Mouse (Mus musculus) MEL (cell line): ENCODE measurements around the gene Atpaf1. TPM values are rescaled to one million over a fixed set of nuclear protein-coding genes. Genes with fewer than 3 reads are reported as not detected.
A peak's percentile ranks its signal among the peaks of the same experiment; 100 is the strongest.

Source experiments
- DNase-seq: peaks from one replicate; pipeline ENCODE4 v3.0.0; 2011; ENCODE audit warnings: low read depth, low spot score
- H3K27ac ChIP-seq: 2 replicates; pipeline ENCODE4 v1.5.1; 2012; ENCODE audit warnings: low read depth, mild to moderate bottlenecking, control low read depth, low read length, moderate library complexity; ENCODE audit not compliant: control insufficient read depth
- H3K27me3 ChIP-seq, 2 experiments: fragments of 150-350 bp in 1 of 2; sonication (generic) in 1 of 2; 2 replicates each; pipeline ENCODE4 v1.6.1; 2012; ENCODE audit warnings: low read length in 2 of 2, mild to moderate bottlenecking in 2 of 2, improper control_type of control experiment in 1 of 2, moderate library complexity in 1 of 2; ENCODE audit not compliant: insufficient read depth in 2 of 2, control insufficient read depth in 1 of 2
- H3K36me3 ChIP-seq, 2 experiments: 2 replicates each; pipeline ENCODE4 v1.6.1; 2012 to 2014; ENCODE audit warnings: low read length in 2 of 2, improper control_type of control experiment in 1 of 2, inconsistent platforms in 1 of 2, mild to moderate bottlenecking in 1 of 2; ENCODE audit not compliant: insufficient read depth in 2 of 2, control insufficient read depth in 1 of 2
- H3K4me1 ChIP-seq, 2 experiments: fragments of 150-350 bp in 1 of 2; sonication (generic) in 1 of 2; 2 replicates each; pipeline ENCODE4 v1.6.1; 2012; ENCODE audit warnings: low read length in 2 of 2, improper control_type of control experiment in 1 of 2, mild to moderate bottlenecking in 1 of 2; ENCODE audit not compliant: insufficient read depth in 2 of 2, control insufficient read depth in 1 of 2
- H3K4me3 ChIP-seq, 2 experiments: fragments of 150-350 bp in 1 of 2; sonication (generic) in 1 of 2; 2 replicates each; pipeline ENCODE4 v1.5.1; 2012; ENCODE audit warnings: low read depth in 2 of 2, low read length in 2 of 2, mild to moderate bottlenecking in 2 of 2, moderate library complexity in 2 of 2, control low read depth in 1 of 2, improper control_type of control experiment in 1 of 2; ENCODE audit not compliant: control insufficient read depth in 1 of 2, insufficient read depth in 1 of 2
- H3K79me2 ChIP-seq: 2 replicates; pipeline ENCODE4 v1.6.1; 2012; ENCODE audit warnings: mild to moderate bottlenecking, low read length, moderate library complexity; ENCODE audit not compliant: control insufficient read depth, poor library complexity, insufficient read depth
- H3K9ac ChIP-seq: 2 replicates; pipeline ENCODE4 v1.6.1; 2012; ENCODE audit warnings: low read depth, mild to moderate bottlenecking, control low read depth, low read length, moderate library complexity; ENCODE audit not compliant: control insufficient read depth, poor library complexity, severe bottlenecking
- H3K9me3 ChIP-seq: fragments of 150-350 bp; sonication (generic); replicated peaks from 2 replicates; pipeline ENCODE4 v1.6.1; 2012; ENCODE audit warnings: mild to moderate bottlenecking, low read length, improper control_type of control experiment, moderate library complexity; ENCODE audit not compliant: insufficient read depth
- BHLHE40 ChIP-seq: IDR thresholded peaks from 2 replicates; pipeline ENCODE4 v1.6.1; 2012; ENCODE audit warnings: low read depth, mild to moderate bottlenecking, inconsistent platforms, low read length, improper control_type of control experiment, borderline replicate concordance
- CHD1 ChIP-seq: IDR thresholded peaks from 2 replicates; pipeline ENCODE4 v1.6.1; 2012; ENCODE audit warnings: low read depth, mild to moderate bottlenecking, inconsistent platforms, low read length, improper control_type of control experiment
- CHD2 ChIP-seq: IDR thresholded peaks from 2 replicates; pipeline ENCODE4 v1.6.1; 2011; ENCODE audit warnings: low read length, improper control_type of control experiment
- CTCF ChIP-seq, 3 experiments: IDR thresholded peaks in 2 of 3; conservative IDR thresholded peaks in 1 of 3; 2 replicates each; pipeline ENCODE4 v1.5.1; 2011 to 2012; ENCODE audit warnings: low read length in 3 of 3, low read depth in 2 of 3, mild to moderate bottlenecking in 2 of 3, improper control_type of control experiment in 1 of 3, inconsistent platforms in 1 of 3, mixed read lengths in 1 of 3, moderate library complexity in 1 of 3; ENCODE audit not compliant: control insufficient read depth in 1 of 3, insufficient read depth in 1 of 3, poor library complexity in 1 of 3, severe bottlenecking in 1 of 3
- E2F4 ChIP-seq: IDR thresholded peaks from 2 replicates; pipeline ENCODE4 v1.6.1; 2011; ENCODE audit warnings: low read depth, low read length, improper control_type of control experiment, borderline replicate concordance
- ELF1 ChIP-seq: IDR thresholded peaks from 2 replicates; pipeline ENCODE4 v1.6.1; 2014; ENCODE audit warnings: low read depth, mild to moderate bottlenecking, inconsistent platforms, low read length, improper control_type of control experiment, moderate library complexity
- EP300 ChIP-seq, 2 experiments: IDR thresholded peaks; 2 replicates each; pipeline ENCODE4 v1.6.1; 2011; ENCODE audit warnings: improper control_type of control experiment in 2 of 2, low read length in 2 of 2, low read depth in 1 of 2, mild to moderate bottlenecking in 1 of 2
- ETS1 ChIP-seq: IDR thresholded peaks from 2 replicates; pipeline ENCODE4 v1.6.1; 2012; ENCODE audit warnings: low read depth, mild to moderate bottlenecking, inconsistent platforms, low read length, improper control_type of control experiment, moderate library complexity
- JUND ChIP-seq: IDR thresholded peaks from 2 replicates; pipeline ENCODE4 v1.6.1; 2011; ENCODE audit warnings: low read depth, mild to moderate bottlenecking, improper control_type of control experiment, low read length
- KAT2A ChIP-seq: conservative IDR thresholded peaks from 2 replicates; pipeline ENCODE4 v1.6.1; 2012; ENCODE audit warnings: low read depth, low read length, improper control_type of control experiment, inconsistent platforms
- MEF2A ChIP-seq: IDR thresholded peaks from 2 replicates; pipeline ENCODE4 v1.6.1; 2014; ENCODE audit warnings: low read depth, mild to moderate bottlenecking, inconsistent platforms, low read length, improper control_type of control experiment; ENCODE audit not compliant: poor library complexity, insufficient replicate concordance, severe bottlenecking; ENCODE audit errors: extremely low read depth
- MXI1 ChIP-seq: IDR thresholded peaks from 2 replicates; pipeline ENCODE4 v1.6.1; 2011; ENCODE audit warnings: mild to moderate bottlenecking, low read depth, low read length, improper control_type of control experiment
- MYC ChIP-seq: IDR thresholded peaks from 2 replicates; pipeline ENCODE4 v1.6.1; 2011; ENCODE audit warnings: low read depth, mild to moderate bottlenecking, low read length, improper control_type of control experiment, moderate library complexity
- POLR2AphosphoS2 ChIP-seq: IDR thresholded peaks from 2 replicates; pipeline ENCODE4 v1.6.1; 2011; ENCODE audit warnings: low read length, improper control_type of control experiment
- POLR2AphosphoS5 ChIP-seq: IDR thresholded peaks from 2 replicates; pipeline ENCODE4 v1.6.1; 2012; ENCODE audit warnings: low read depth, borderline replicate concordance, mild to moderate bottlenecking, inconsistent platforms, low read length, moderate library complexity, mixed read lengths
- RAD21 ChIP-seq: IDR thresholded peaks from 2 replicates; pipeline ENCODE4 v1.6.1; 2011; ENCODE audit warnings: mild to moderate bottlenecking, low read depth, low read length, improper control_type of control experiment
- RCOR1 ChIP-seq: IDR thresholded peaks from 2 replicates; pipeline ENCODE4 v1.6.1; 2012; ENCODE audit warnings: low read depth, mild to moderate bottlenecking, inconsistent platforms, low read length, improper control_type of control experiment
- SMC3 ChIP-seq: IDR thresholded peaks from 2 replicates; pipeline ENCODE4 v1.6.1; 2011; ENCODE audit warnings: low read depth, low read length, improper control_type of control experiment
- TAL1 ChIP-seq: IDR thresholded peaks from 2 replicates; pipeline ENCODE4 v1.6.1; 2012; ENCODE audit warnings: mild to moderate bottlenecking, inconsistent platforms, low read length, moderate library complexity, mixed read lengths
- TBP ChIP-seq: IDR thresholded peaks from 2 replicates; pipeline ENCODE4 v1.8.0; 2011; ENCODE audit warnings: low read depth, low read length, improper control_type of control experiment
- TCF12 ChIP-seq: IDR thresholded peaks from 2 replicates; pipeline ENCODE4 v1.6.1; 2014; ENCODE audit warnings: low read depth, mild to moderate bottlenecking, inconsistent platforms, low read length, improper control_type of control experiment, moderate library complexity
- UBTF ChIP-seq: IDR thresholded peaks from 2 replicates; pipeline ENCODE4 v1.6.1; 2012; ENCODE audit warnings: low read depth, mild to moderate bottlenecking, inconsistent platforms, low read length, improper control_type of control experiment, moderate library complexity, borderline replicate concordance; ENCODE audit not compliant: insufficient read depth
- ZC3H11A ChIP-seq: IDR thresholded peaks from 2 replicates; pipeline ENCODE4 v1.6.1; 2012; ENCODE audit warnings: low read depth, mild to moderate bottlenecking, inconsistent platforms, low read length, improper control_type of control experiment
- ZKSCAN1 ChIP-seq: IDR thresholded peaks from 2 replicates; pipeline ENCODE4 v1.6.1; 2012; ENCODE audit warnings: low read depth, mild to moderate bottlenecking, inconsistent platforms, low read length, improper control_type of control experiment, moderate library complexity
- ZMIZ1 ChIP-seq: IDR thresholded peaks from 2 replicates; pipeline ENCODE4 v1.6.1; 2012; ENCODE audit warnings: low read depth, mild to moderate bottlenecking, inconsistent platforms, low read length, improper control_type of control experiment, moderate library complexity
- ZNF384 ChIP-seq: IDR thresholded peaks from 2 replicates; pipeline ENCODE4 v1.6.1; 2012; ENCODE audit warnings: low read depth, mild to moderate bottlenecking, inconsistent platforms, low read length, improper control_type of control experiment
- polyA plus RNA-seq, 2 experiments: library from polyadenylated mRNA; stranded (reverse) in 1 of 2; unstranded in 1 of 2; fragments of >175 nt in 1 of 2; fragments of >200 nt in 1 of 2; gene quantifications; 2 replicates each; pipeline versions ENCODE4 v1.2.1 to v1.2.4; 2012; ENCODE audit warnings: low replicate concordance in 2 of 2, low read depth in 1 of 2; ENCODE audit not compliant: insufficient read length in 2 of 2, insufficient read depth in 1 of 2, missing spikeins in 1 of 2
- total RNA-seq: library from RNA; depleted of rRNA; stranded (reverse); fragments of 300-350 nt; gene quantifications from 2 replicates; pipeline ENCODE4 v1.2.3, GENCODE M21; 2012

Gene Atpaf1
- total and polyA plus RNA-seq, 3 experiments: 23.4 to 24.5 TPM; not detected in 1

DNA sequence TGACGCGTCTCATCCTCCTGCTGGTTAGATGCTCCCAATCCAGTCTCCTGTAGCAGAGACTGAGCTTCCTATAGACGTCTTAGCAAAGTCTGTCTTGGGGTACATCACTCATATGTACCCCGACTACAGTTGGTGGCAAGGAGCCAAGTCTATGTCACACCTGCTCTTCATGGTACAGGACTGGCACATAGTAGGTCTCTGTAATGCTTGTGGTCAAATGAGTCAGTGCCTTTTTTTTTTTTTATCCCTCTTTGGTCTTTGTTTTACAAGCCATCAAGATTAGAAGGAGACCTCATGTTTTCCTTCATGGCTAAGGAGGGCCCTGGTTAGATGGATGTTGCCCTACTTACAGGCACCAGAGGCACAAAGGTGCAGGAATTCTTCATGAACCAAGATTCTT is 56.2 kb downstream of the Atpaf1 start:
- Histone ChIP-seq H3K4me3 (no peak overlapping the region), H3K27ac (no peak overlapping the region), H3K9ac (no peak overlapping the region), H3K27me3 (no peaks in the 10 kb centered on the region), H3K36me3 (peaks cover 0 to 13% of the 10 kb centered on the region in 2 experiments; a peak in 2 of 4 replicates), H3K4me1 (peaks cover 5 to 28% of the 10 kb centered on the region in 2 experiments; a peak in 3 of 4 replicates), H3K79me2 (peaks cover 16% of the 10 kb centered on the region), H3K9me3 (no peaks in the 10 kb centered on the region)
- DNase-seq: no peak
- TF ChIP-seq MYC (no peak), MEF2A (no peak), E2F4 (no peak), CTCF (IDR thresholded peaks at IDR 0.05 in 2 of 3, conservative IDR thresholded peaks at IDR 0.05 in 1 of 3; ENCODE audit: control insufficient read depth in 1 of 3, insufficient read depth in 1 of 3, low read depth in 2 of 3, low read length in 3 of 3, poor library complexity in 1 of 3, severe bottlenecking in 1 of 3) (no peak), ZKSCAN1 (peak; percentile 90), POLR2AphosphoS2 (no peak)
- TF ChIP-seq, all 39 proteins: peak for 1

- no peak overlapping the region for H3K4me3 ChIP-seq
- no peak for DNase-seq
- H3K79me2 ChIP-seq: no peaks in the 10 kb centered on the region
- peaks cover 29 to 43% of the 10 kb centered on the region in 2 experiments for H3K4me1 ChIP-seq
- H3K36me3 ChIP-seq: peaks cover 6 to 41% of the 10 kb centered on the region in 2 experiments
- H3K9me3 ChIP-seq: no peaks in the 10 kb centered on the region
- TF ChIP-seq KAT2A: no peak
- TF ChIP-seq TBP: peak; percentile 53; the same call in 1 of the 2 replicates
- TF ChIP-seq E2F4: no peak
- no peak for TF ChIP-seq POLR2AphosphoS5
- no peaks in the 10 kb centered on the region for H3K27me3 ChIP-seq
- H3K9ac ChIP-seq: peak overlapping the region; percentile 51
- H3K27ac ChIP-seq: peak overlapping the region; percentile 98
Measured at GRCm38 (mm10) chr4:115846656-115847055, 62.0 kb downstream of the Atpaf1 start.

DNA sequence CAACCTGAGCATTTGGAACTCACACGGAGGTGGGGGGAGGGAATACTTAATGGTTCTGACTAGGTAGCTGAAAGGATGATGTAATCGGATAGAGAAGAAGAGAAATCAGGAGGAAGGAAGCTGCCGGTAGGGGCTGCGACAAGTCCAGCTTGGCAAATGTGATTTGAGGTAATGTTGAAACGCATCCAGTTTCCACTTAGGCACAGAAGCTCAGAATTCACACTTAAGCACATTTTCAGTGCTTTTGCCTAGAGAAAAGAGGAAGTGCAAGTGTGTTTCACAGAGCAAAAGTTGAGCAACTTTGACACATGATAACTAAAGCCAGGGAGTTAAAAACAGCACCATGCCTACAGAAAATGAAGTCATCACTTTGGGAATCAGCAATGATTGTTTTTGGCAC is 62.8 kb downstream of the Atpaf1 start:
- Histone ChIP-seq H3K4me1 (peaks cover 29 to 41% of the 10 kb centered on the region in 2 experiments), H3K27me3 (no peaks in the 10 kb centered on the region), H3K36me3 (peaks cover 6 to 41% of the 10 kb centered on the region in 2 experiments), H3K4me3 (no peak overlapping the region), H3K27ac (peak overlapping the region; percentile 98), H3K9ac (peak overlapping the region; percentile 51), H3K79me2 (no peaks in the 10 kb centered on the region), H3K9me3 (no peaks in the 10 kb centered on the region)
- DNase-seq: peak; percentile 93
- TF ChIP-seq UBTF: no peak
- TF ChIP-seq ELF1: no peak
- TF ChIP-seq ZMIZ1: no peak
- TF ChIP-seq EP300 (IDR thresholded peaks at IDR 0.05; ENCODE audit: low read depth in 1 of 2, low read length in 2 of 2): peak; percentile 76 to 79
- peak; percentile 90 for TF ChIP-seq MXI1
- TF ChIP-seq TAL1: no peak
- no peak for TF ChIP-seq JUND
- no peak for TF ChIP-seq SMC3
- no peak for TF ChIP-seq ZKSCAN1
- TF ChIP-seq ZNF384: no peak
- peak; percentile 92 for TF ChIP-seq RCOR1
- TF ChIP-seq TCF12: peak; percentile 60
- TF ChIP-seq RAD21: no peak
- TF ChIP-seq CHD2: no peak; the same call in 1 of the 2 replicates
- no peak for TF ChIP-seq ZC3H11A
- peak; percentile 98 for TF ChIP-seq ETS1
- TF ChIP-seq KAT2A: peak; percentile 23; the same call in 1 of the 2 replicates
- TF ChIP-seq CHD1: no peak
- peak; percentile 54; the same call in 1 of the 2 replicates for TF ChIP-seq BHLHE40
